Mouse (Mus musculus) forebrain, embryonic 12.5 days (tissue): ENCODE results near the gene Tnks1bp1. TPM values are rescaled to one million over a fixed set of nuclear protein-coding genes. Genes with fewer than 3 reads are reported as not detected.

Experiments used
- ATAC-seq: fragments of 200-750 bp; cut with Nextera tagmentation; 2 replicates; pipeline ENCODE4 v1.8.0; 2017; ENCODE audit warnings: moderate TSS enrichment; ENCODE audit not compliant: low FRiP score
- H3K27ac ChIP-seq: fragments of 300-500 bp; sonication (generic); 2 replicates; pipeline ENCODE4 v1.5.1; 2016; ENCODE audit warnings: mild to moderate bottlenecking
- H3K27me3 ChIP-seq: fragments of 300-500 bp; sonication (generic); 2 replicates; pipeline ENCODE4 v1.6.1; 2016; ENCODE audit warnings: mild to moderate bottlenecking
- H3K36me3 ChIP-seq: fragments of 300-500 bp; sonication (generic); replicated peaks from 2 replicates; pipeline ENCODE4 v1.6.1; 2016; ENCODE audit warnings: mild to moderate bottlenecking
- H3K4me1 ChIP-seq: fragments of 300-500 bp; sonication (generic); 2 replicates; pipeline ENCODE4 v1.6.1; 2016
- H3K4me2 ChIP-seq: fragments of 300-500 bp; sonication (generic); 2 replicates; pipeline ENCODE4 v1.6.1; 2016; ENCODE audit warnings: mild to moderate bottlenecking, moderate library complexity
- H3K4me3 ChIP-seq: fragments of 300-500 bp; sonication (generic); replicated peaks from 2 replicates; pipeline ENCODE4 v1.5.1; 2016; ENCODE audit warnings: mild to moderate bottlenecking
- H3K9ac ChIP-seq: fragments of 300-500 bp; sonication (generic); 2 replicates; pipeline ENCODE4 v1.6.1; 2016; ENCODE audit warnings: mild to moderate bottlenecking
- H3K9me3 ChIP-seq: fragments of 300-500 bp; sonication (generic); 2 replicates; pipeline ENCODE4 v1.6.1; 2016
- WGBS: fragments of 180-500 bp; shearing (Covaris S2); methylation state at CpG from one replicate; pipeline ENCODE4 v1.1.7; 2016; 5-methylcytosine and 5-hydroxymethylcytosine counted together
- polyA plus RNA-seq: library from polyadenylated mRNA; unstranded; fragments of >200 nt; fragmentation: Nextera tagmentation; extraction: Ambion mirVana; gene quantifications from 2 replicates; pipeline ENCODE4 v1.2.1, GENCODE M21; 2016

Gene Tnks1bp1
- polyA plus RNA-seq, 1 experiment from 2014 or later: 39.7 TPM

GRCm38 (mm10) chr2:85047081-85047480 lies 741 bp upstream of the Tnks1bp1 start:
- H3K27ac ChIP-seq: peak overlapping the region; percentile 95
- H3K4me1 ChIP-seq: peaks cover 37% of the 10 kb centered on the region
- 52% methylated on average over 10 of the region's 10 CpGs for WGBS
- no peaks in the 10 kb centered on the region for H3K27me3 ChIP-seq
- no peaks in the 10 kb centered on the region for H3K9me3 ChIP-seq
- H3K9ac ChIP-seq: peak overlapping the region; percentile 48
- H3K4me3 ChIP-seq: peak overlapping the region; percentile 73
- no peak for ATAC-seq
- H3K36me3 ChIP-seq: peaks cover 56% of the 10 kb centered on the region
- peak overlapping the region; percentile 70 for H3K4me2 ChIP-seq

DNA sequence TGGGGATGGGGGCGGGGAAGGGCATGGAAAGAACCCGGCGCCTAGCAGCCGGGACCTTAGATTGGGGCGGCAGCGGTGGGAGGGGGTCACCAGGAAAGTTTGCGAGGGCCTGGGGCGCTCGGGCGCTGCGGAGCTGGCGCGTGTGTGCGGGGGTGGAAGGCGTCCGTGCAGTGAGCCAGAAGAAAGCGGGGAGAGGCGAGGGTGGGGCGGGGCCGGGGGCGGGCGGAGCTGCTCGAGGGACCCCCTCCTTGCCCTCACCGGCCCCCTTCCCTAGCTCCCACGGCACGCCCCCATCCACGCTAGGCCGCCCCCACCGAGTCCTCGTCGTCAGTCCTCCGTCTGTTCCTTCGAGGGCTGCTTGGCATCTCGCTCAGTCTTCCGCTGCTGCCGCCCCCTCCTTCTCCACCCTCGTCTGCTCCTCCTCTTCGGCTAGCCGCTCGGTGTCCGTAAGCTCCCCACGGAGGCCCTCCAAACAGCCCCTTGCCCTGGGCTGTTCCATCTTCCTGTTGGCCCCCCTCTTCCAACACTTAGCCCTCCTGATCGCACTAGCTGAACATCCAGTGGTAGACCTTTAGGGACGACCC lies 438 bp downstream of the Tnks1bp1 start:
- H3K9ac ChIP-seq: peak overlapping the region; percentile 76
- peak overlapping the region; percentile 70 for H3K4me2 ChIP-seq
- peak overlapping the region; percentile 73 for H3K4me3 ChIP-seq
- H3K4me1 ChIP-seq: peaks cover 37% of the 10 kb centered on the region
- H3K27me3 ChIP-seq: no peaks in the 10 kb centered on the region
- peak overlapping the region; percentile 95 for H3K27ac ChIP-seq
- ATAC-seq: peak; percentile 81
- peaks cover 56% of the 10 kb centered on the region for H3K36me3 ChIP-seq
- under 1% methylated on average over 39 of the region's 44 CpGs for WGBS
- H3K9me3 ChIP-seq: no peaks in the 10 kb centered on the region

DNA sequence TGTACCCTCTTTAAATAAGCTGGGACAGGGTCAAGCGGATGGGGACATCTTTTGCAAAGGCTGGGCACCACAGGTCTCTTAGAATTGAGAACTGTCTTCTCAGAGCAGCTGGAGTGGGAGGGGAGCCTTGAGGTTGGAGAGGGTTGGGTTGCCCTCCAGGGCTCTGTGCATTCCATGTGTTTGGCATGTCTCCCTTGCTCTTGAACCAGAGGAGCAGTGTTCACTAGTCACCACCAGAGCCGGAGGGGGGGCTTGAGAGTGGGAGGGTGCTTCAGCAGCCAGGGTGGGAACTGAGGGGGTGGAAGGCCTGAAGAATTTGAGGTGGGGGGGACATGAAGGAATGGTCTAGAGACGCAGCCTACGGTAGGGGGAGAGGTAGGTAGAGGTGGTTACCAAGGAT lies 1.5 kb downstream of the Tnks1bp1 start:
- H3K4me2 ChIP-seq: peak overlapping the region; percentile 70
- ATAC-seq: no peak
- H3K36me3 ChIP-seq: peaks cover 56% of the 10 kb centered on the region
- H3K27ac ChIP-seq: 0 out of 2 replicates have a peak overlapping the region, but pooled peaks have one; percentile 15
- WGBS: 69% methylated on average over 4 of the region's 4 CpGs
- H3K27me3 ChIP-seq: no peaks in the 10 kb centered on the region
- H3K9me3 ChIP-seq: no peaks in the 10 kb centered on the region
- H3K9ac ChIP-seq: peak overlapping the region; percentile 76; the same call in 1 of the 2 replicates
- H3K4me1 ChIP-seq: peaks cover 37% of the 10 kb centered on the region
- H3K4me3 ChIP-seq: no peak overlapping the region

DNA sequence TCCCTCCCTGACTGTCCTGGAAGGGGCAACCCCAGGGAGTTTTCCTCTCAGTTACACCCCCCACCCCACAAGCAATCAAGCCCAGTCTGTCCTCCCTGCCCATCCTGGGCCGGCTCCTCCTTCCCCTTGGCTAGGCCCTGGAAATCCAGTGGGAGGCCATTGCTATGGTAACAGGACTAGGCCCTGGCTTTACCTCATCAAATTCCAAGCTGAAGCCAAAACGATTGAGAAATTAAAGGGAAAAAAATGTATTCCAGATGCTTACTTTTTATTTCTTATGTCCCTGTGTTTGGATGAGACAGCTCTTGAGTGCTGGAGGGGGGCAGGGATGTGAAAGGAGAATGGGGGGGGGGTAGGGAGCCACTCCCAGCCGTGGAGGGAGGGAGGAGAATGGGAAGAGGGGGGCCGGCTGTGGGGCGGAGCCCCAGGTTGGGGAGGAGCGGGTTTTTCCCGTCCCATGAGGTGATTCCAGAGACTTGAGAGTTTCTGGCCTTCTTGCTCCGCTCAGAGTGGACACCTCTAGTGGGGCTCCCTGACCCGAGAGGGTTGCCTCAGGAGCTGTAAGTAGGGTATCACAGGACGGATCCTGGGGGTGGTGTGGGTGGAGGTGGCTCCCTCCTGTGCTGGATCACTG lies 2.3 kb downstream of the Tnks1bp1 start:
- no peaks in the 10 kb centered on the region for H3K9me3 ChIP-seq
- peak; percentile 31; the same call in 1 of the 2 replicates for ATAC-seq
- no peaks in the 10 kb centered on the region for H3K27me3 ChIP-seq
- H3K4me3 ChIP-seq: peak overlapping the region; percentile 25
- H3K4me2 ChIP-seq: peak overlapping the region; percentile 70
- H3K4me1 ChIP-seq: peaks cover 37% of the 10 kb centered on the region
- 0 out of 2 replicates have a peak overlapping the region, but pooled peaks have one; percentile 29 for H3K9ac ChIP-seq
- peaks cover 57% of the 10 kb centered on the region for H3K36me3 ChIP-seq
- peak overlapping the region; percentile 36; the same call in 1 of the 2 replicates for H3K27ac ChIP-seq
- 11% methylated on average over 10 of the region's 10 CpGs for WGBS

GRCm38 (mm10) chr2:85050746-85051145 lies 2.9 kb downstream of the Tnks1bp1 start:
- no peak overlapping the region for H3K9ac ChIP-seq

DNA sequence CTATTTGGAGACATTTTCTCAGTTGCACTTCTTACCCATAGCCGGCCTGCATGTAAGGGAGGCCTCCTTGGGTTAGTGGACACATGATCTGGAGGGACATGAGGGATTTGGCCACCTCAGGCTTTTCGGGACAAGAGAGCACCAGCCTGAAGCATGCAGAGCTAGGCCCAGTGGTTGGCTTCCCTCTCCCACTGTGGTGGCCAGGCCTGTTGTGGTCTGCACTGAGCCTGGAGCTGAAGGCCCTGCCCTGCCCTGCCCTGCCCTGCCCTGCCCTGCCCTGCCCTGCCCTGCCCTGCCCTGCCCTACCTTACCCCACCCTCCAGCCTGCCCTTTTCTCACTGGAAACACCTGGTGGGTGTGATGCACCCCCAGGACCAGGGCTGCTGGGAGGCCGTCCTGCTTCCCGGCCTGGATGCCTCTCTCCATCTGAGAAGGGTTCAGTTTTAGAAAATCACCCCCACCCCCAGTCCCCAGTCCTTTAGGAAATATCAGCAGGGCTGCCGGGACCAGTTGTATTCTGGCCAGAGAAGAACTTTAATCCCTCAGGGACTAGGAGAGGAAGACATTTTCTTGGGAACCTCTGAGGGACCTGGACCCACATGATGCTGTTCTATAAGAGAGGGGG lies 5.5 kb downstream of the Tnks1bp1 start:
- WGBS: 84% methylated on average over 5 of the region's 5 CpGs
- Histone ChIP-seq H3K27me3 (no peaks in the 10 kb centered on the region), H3K36me3 (peaks cover 69% of the 10 kb centered on the region), H3K4me1 (peaks cover 27% of the 10 kb centered on the region), H3K4me2 (no peak overlapping the region), H3K9ac (no peak overlapping the region), H3K4me3 (no peak overlapping the region), H3K9me3 (no peaks in the 10 kb centered on the region), H3K27ac (no peak overlapping the region)
- ATAC-seq: no peak

More at GRCm38 (mm10) chr2:85050746-85051145, 2.9 kb downstream of the Tnks1bp1 start:
- no peaks in the 10 kb centered on the region for H3K9me3 ChIP-seq
- peaks cover 57% of the 10 kb centered on the region for H3K36me3 ChIP-seq
- H3K4me2 ChIP-seq: peak overlapping the region; percentile 70
- H3K27me3 ChIP-seq: no peaks in the 10 kb centered on the region
- H3K27ac ChIP-seq: peak overlapping the region; percentile 36; the same call in 1 of the 2 replicates
- no peak for ATAC-seq
- H3K4me3 ChIP-seq: peak overlapping the region; percentile 25
- H3K4me1 ChIP-seq: peaks cover 37% of the 10 kb centered on the region
- 54% methylated on average over 9 of the region's 9 CpGs for WGBS

GRCm38 (mm10) chr2:85056711-85057110 lies 8.9 kb downstream of the Tnks1bp1 start:
- Histone ChIP-seq H3K4me1 (peaks cover 14% of the 10 kb centered on the region), H3K9me3 (no peaks in the 10 kb centered on the region), H3K9ac (no peak overlapping the region), H3K4me2 (no peak overlapping the region), H3K36me3 (peaks cover 92% of the 10 kb centered on the region), H3K27me3 (no peaks in the 10 kb centered on the region), H3K4me3 (no peak overlapping the region), H3K27ac (no peak overlapping the region)
- no peak for ATAC-seq
- WGBS: 79% methylated on average over 5 of the region's 5 CpGs

- 92% methylated on average over 6 of the region's 6 CpGs for WGBS
- H3K27ac ChIP-seq: no peak overlapping the region
- peaks cover 14% of the 10 kb centered on the region for H3K4me1 ChIP-seq
- H3K9me3 ChIP-seq: no peaks in the 10 kb centered on the region
- ATAC-seq: no peak; the same call in 1 of the 2 replicates
- H3K27me3 ChIP-seq: no peaks in the 10 kb centered on the region
- H3K4me3 ChIP-seq: no peak overlapping the region
- H3K9ac ChIP-seq: no peak overlapping the region
- peaks cover 92% of the 10 kb centered on the region for H3K36me3 ChIP-seq
- no peak overlapping the region for H3K4me2 ChIP-seq
These were observed 11.9 kb downstream of the Tnks1bp1 start for GRCm38 (mm10) chr2:85059677-85060076.

DNA sequence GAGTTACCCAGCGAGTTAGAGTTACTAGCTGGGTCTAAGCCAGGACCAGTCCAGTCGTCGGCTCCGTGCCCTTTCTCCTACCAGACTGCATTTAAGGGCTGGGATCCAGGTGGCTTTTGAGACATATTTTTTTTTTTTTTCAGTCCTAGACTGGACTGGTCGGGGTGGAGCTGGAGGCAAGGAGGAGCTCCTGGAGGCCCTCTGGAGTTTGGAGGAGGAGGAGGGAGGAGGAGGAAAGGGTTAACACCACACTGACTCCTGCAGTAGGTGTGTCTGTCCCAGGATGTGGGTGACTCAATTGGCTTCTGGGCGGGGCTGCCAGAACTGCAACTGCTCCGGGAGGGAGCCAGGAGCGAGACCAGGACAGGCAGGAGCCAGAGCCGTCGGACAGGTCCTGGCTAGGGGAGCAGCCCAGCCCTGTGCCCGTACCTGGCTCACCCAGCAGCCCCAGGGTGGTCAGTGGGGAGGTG lies 12.8 kb downstream of the Tnks1bp1 start:
- Histone ChIP-seq H3K4me1 (peaks cover 14% of the 10 kb centered on the region), H3K4me3 (no peak overlapping the region; the same call in 1 of the 2 replicates), H3K4me2 (peak overlapping the region; percentile 18; the same call in 1 of the 2 replicates), H3K36me3 (peaks cover 85% of the 10 kb centered on the region), H3K9me3 (no peaks in the 10 kb centered on the region), H3K27ac (no peak overlapping the region), H3K27me3 (no peaks in the 10 kb centered on the region), H3K9ac (no peak overlapping the region)
- ATAC-seq: 0 out of 2 replicates have a peak, but pooled peaks have one; percentile 42
- WGBS: 21% methylated on average over 11 of the region's 11 CpGs

DNA sequence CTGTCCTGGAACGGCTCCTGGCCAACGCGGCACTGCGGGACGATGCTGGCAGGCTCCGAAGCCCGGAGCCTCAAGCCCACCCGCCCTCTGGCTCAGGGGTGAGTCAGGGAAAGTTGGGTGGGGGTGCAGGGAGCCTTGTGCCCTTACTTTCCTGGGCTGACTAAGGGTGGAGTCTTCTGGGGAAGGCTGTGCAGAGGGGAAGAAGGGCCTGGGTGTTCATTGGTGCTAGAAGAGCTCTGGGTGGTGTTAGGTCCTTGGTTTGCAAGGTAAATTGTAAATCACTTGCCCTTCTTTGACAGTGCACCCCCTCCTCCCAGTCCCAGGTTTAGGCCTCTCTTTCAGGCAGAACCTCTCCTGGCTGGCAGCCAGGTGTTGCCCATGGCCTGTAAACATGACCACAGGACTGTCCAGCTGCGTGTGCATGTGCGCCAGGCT lies 13.3 kb downstream of the Tnks1bp1 start:
- peaks cover 80% of the 10 kb centered on the region for H3K36me3 ChIP-seq
- no peak overlapping the region for H3K9ac ChIP-seq
- H3K4me2 ChIP-seq: peak overlapping the region; percentile 18; the same call in 1 of the 2 replicates
- H3K9me3 ChIP-seq: no peaks in the 10 kb centered on the region
- ATAC-seq: no peak
- peaks cover 14% of the 10 kb centered on the region for H3K4me1 ChIP-seq
- 50% methylated on average over 10 of the region's 10 CpGs for WGBS
- H3K4me3 ChIP-seq: no peak overlapping the region; the same call in 1 of the 2 replicates
- H3K27me3 ChIP-seq: no peaks in the 10 kb centered on the region
- no peak overlapping the region for H3K27ac ChIP-seq

- Histone ChIP-seq H3K36me3 (peaks cover 43% of the 10 kb centered on the region), H3K27ac (no peak overlapping the region), H3K27me3 (no peaks in the 10 kb centered on the region), H3K9me3 (no peaks in the 10 kb centered on the region), H3K4me3 (no peak overlapping the region), H3K4me1 (peaks cover 11% of the 10 kb centered on the region), H3K9ac (no peak overlapping the region), H3K4me2 (no peak overlapping the region)
- ATAC-seq: no peak
- WGBS: 90% methylated on average over 12 of the region's 12 CpGs
These were observed 17.5 kb downstream of the Tnks1bp1 start for GRCm38 (mm10) chr2:85065141-85065875.

- no peak overlapping the region for H3K4me3 ChIP-seq
- no peaks in the 10 kb centered on the region for H3K27me3 ChIP-seq
- H3K9ac ChIP-seq: no peak overlapping the region
- H3K9me3 ChIP-seq: no peaks in the 10 kb centered on the region
- no peak overlapping the region for H3K27ac ChIP-seq
- no peak overlapping the region for H3K4me2 ChIP-seq
- H3K4me1 ChIP-seq: no peaks in the 10 kb centered on the region
- H3K36me3 ChIP-seq: peaks cover 49% of the 10 kb centered on the region
- 94% methylated on average over 5 of the region's 5 CpGs for WGBS
- ATAC-seq: no peak
These were observed 19.1 kb downstream of the Tnks1bp1 start for GRCm38 (mm10) chr2:85066937-85067336.
